Mouse (Mus musculus) adipocyte (in vitro differentiated cells): ENCODE results near the gene Uso1.
A peak's percentile ranks its signal among the peaks of the same experiment; 100 is the strongest.
"Not testable (repeated sequence)": the region's sequence is repeated elsewhere in the genome, so short reads cannot be mapped to it uniquely, and the experiment has no call there.

Experiments used
- DNase-seq: peaks from one replicate; pipeline ENCODE4 v3.0.0-alpha.2; 2016; ENCODE audit warnings: low spot score

Uso1 gene

DNA sequence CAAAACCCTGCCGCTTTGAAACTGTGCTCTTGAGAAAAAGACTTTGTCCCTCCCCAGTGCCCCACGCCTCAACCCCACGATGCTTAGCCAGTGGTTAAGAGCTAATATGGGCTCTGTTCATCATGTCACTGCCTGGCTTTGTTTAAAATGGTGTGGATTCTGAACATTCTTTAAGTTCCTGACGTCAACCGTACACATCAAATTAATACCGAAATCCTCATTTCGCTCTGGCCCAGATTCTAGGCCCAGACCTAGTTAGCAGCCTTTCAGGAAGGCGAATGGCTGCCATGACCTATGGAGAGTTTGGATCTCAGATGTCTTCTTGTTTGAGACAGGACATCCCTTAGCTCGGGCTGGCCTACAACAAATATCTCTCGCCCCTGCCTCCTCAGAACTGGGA, 10.0 kb upstream of the Uso1 start:
- peak; percentile 33 for DNase-seq

GRCm38 (mm10) chr5:92128570-92128969, 9.2 kb upstream of the Uso1 start:
- peak; percentile 96 for DNase-seq

DNA sequence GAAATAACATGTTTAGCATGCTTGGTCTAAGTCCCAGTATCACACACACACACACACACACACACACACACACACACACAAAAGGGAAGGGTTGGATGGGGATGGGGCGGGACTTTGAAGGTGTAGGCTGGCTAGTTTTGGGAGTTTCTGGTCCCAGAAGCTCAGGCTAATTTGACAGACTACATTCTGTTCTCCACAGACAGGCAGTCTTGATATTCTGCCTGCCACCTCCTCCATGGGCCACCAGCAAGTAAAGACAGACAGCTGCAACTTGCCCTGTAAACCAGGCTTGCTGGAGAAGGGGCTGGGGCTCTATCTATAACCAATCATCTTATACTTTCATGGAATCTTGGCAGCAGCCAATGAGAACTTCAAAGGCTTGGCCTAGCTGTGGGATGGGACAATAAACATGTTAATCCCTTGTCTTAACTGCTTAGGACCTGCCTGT, 8.4 kb upstream of the Uso1 start:
- DNase-seq: peak; percentile 38

DNA sequence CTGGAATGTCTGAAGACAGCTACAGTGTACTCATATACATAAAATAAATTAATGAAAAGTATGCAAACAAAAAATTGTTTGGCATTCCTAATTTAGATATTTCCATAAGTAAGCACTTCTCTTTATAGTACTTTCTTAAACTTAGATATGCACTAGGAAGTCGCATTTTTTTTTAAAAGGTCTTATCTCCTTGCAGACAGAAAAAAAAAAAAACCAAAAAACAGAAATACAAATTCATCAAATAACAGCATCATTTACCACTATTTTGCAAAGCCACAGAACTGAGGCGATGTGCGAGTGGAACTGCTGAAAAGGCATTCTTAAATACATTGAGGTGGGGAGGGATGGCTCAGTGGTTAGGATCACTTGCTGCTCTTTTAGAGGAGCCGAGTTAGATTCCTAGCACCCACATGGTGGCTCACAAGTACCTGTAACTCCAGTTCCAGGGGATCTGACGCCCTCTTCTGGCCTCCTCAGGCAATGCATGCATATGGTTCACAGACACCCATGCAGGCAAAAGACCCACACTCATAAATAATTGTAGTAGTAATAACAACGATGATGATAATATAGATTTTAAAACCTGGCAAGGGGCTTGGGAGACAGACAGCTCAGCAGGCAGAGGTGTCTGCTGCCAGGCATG, 7.6 kb upstream of the Uso1 start:
- no peak for DNase-seq

DNA sequence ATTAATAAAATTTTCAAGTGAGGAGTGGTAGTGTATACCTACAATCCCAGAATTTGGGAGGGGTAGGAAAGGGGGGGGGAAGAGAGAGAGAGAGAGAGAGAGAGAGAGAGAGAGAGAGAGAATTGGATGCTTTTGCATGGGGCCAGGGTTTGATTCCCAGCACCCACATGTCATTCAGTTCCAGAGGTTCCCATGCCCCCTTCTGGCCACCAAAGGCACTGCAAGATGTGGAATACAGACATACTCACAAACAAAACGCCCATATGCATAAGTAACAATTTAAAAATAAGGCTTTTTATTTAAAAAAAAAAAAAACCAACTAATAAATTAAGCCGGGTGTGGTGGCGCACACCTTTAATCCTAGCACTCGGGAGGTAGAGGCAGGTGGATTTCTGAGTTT, 5.6 kb upstream of the Uso1 start:
- no peak for DNase-seq

DNA sequence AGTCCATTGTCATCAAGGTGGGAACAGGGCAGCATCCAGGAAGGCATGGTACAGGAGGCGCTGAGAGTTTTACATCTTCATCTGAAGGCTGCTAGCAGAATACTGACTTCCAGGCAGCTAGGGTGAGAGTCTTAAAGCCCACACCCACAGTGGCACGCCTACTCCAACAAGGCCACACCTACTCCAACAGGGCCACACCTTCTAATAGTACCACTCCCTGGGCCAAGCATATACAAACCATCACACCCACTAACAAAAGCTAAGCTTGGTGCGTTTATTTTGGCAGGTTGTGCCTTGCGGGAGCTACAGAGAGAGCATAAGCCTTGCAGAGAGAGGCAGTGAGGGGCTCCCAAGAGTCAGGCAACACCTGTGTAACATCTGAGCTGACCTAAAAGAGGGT, 4.7 kb upstream of the Uso1 start:
- DNase-seq: not testable (repeated sequence)

DNA sequence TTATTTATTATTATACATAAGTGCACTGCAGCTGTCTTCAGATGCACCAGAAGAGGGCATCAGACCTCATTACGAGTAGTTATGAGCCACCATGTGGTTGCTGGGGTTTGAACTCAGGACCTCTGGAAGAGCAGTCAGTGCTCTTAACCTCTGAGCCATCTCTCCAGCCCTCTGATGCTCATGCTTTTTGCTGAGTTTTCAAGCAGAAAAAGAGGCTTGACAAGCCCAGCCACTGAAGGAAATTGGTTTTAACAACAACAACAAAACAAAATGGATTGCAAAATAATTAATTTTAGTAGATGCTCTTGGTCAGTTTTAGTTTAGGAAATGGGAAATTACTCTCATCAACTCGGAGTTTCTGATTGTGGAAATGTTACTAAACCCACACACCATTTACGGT, 2.8 kb upstream of the Uso1 start:
- no peak for DNase-seq

DNA sequence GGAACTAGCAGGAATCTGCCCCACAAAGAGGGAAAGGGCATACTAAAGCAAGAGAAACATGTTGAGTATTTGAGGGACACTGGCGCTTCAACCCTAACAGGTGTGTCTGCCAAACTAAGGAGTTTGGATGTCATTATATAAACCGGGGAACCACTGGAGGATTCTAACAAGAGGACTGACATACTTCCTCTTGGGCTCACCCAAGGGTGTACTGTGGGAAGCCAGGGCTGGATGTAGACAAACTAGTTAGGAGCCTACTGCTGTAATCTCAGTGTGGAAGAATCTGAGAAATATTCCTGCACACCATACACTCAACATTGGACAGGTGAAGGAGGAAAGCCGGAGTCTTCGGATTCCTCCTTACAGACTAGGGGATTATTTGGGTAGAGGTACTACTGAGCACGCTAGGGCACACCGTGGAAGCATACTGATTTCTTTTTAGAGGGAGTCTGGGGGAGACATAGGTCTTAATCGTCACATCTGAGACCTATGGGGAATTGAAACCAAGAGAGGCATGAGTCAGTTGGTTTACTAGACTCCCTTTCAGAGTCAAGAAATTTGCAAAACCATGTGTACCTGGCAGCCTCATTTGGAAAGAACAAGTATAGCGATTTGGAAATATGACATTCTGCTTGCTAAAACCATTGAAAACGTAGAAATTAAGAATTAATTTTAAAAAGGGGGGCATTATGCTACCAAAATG, 1.1 kb upstream of the Uso1 start:
- DNase-seq: no peak

- peak; percentile 63 for DNase-seq
Observed at GRCm38 (mm10) chr5:92138093-92138621, 419 bp downstream of the Uso1 start.

GRCm38 (mm10) chr5:92139191-92139590, 1.5 kb downstream of the Uso1 start:
- DNase-seq: no peak

GRCm38 (mm10) chr5:92141696-92142095, 4.0 kb downstream of the Uso1 start:
- DNase-seq: no peak

- DNase-seq: no peak
Observed at GRCm38 (mm10) chr5:92142481-92142880, 4.7 kb downstream of the Uso1 start.

- DNase-seq: no peak
Observed at GRCm38 (mm10) chr5:92143665-92144064, 5.9 kb downstream of the Uso1 start.

GRCm38 (mm10) chr5:92144954-92145708, 7.4 kb downstream of the Uso1 start:
- no peak for DNase-seq

DNA sequence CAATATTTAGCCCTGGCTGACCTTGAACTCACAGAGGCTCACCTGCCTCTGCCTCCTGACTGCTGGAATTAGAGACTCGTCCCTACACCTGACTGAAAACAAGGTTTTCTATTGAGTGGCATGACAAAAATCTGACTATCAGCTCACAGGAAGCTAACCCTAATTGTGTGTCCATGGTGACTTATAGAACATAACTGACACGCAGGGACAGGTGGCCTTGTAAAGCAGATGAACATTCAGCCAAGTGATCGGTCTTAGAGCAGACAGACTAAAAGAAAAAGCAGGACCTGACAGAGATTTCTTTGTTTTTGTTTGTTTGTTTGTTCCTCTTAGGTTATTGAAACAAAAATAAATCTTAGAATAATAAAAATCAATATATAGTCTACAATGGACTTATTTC, 10.5 kb downstream of the Uso1 start:
- DNase-seq: no peak

GRCm38 (mm10) chr5:92149330-92149982, 11.7 kb downstream of the Uso1 start:
- DNase-seq: no peak

DNA sequence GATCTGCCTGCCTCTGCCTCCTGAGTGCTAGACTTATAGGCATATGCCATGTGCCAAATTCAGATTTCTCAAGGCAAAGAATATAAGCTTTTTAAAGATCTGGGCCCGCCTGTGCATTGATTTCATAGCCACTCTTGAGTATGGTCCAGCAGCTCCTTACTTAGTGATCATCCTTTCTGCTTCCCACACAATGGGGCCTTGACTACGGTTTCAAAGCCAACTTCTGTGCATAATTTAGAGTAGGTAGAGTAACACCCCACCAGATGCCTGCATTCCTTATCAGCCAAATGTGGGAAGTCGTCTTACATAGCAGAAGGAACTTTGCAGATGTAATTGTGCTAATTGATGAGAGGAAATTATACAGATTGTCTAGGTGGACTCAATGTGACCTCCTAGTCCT, 17.1 kb downstream of the Uso1 start:
- no peak for DNase-seq

DNA sequence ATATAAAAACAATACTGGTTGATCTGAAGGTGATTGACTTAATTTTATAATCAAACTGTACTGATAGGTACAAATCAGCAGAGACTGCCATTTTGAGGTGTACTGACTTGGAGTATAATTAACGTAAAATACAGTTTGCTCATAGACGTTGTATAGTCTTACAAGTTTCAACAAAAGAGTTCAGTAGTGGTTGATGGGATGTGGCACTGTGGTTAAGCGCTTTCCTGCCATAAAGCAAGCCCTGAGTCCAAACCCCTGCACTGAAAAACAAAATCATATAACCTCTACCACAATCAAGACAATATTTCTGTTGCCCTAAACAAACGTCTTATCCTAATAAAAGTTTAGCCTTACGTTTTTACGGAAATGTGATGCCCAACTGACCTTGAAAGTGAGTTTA, 28.2 kb downstream of the Uso1 start:
- no peak for DNase-seq

DNA sequence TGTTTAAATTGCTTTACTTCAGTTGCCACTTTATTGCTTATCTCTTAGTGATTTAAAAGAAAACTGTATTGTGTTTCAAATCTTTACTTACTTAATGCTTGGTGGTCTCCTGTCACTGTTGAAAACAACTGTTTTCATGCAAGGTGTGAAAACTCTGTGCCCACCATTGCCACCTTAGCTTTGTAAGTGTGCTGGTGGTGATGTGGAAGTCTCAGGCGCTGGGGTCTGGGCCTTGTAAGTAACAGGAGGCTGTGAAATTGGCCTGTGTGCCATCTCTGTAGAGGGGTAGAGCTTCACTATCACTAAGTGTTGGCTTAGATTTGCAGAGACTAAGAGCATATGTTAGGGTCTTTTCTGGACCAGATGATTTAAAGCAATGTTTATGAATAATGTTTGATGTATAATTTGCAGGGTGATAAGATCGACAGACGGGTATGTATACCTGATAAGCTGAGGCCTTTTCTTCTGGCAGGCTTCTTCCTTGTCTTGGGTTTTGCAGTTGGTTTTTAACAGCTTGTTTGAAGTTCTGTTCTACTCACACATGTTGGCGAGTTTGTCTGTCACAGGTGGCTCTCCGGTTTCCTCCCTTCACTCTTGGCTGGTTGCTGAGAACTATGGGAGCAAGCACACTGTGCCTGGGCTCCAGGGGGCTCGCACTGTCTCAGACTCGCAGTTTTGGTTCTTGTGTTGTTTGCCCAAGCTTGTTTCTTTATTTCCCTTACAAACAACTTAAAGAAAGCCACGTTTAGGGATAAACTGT, 45.5 kb downstream of the Uso1 start:
- DNase-seq: no peak

DNA sequence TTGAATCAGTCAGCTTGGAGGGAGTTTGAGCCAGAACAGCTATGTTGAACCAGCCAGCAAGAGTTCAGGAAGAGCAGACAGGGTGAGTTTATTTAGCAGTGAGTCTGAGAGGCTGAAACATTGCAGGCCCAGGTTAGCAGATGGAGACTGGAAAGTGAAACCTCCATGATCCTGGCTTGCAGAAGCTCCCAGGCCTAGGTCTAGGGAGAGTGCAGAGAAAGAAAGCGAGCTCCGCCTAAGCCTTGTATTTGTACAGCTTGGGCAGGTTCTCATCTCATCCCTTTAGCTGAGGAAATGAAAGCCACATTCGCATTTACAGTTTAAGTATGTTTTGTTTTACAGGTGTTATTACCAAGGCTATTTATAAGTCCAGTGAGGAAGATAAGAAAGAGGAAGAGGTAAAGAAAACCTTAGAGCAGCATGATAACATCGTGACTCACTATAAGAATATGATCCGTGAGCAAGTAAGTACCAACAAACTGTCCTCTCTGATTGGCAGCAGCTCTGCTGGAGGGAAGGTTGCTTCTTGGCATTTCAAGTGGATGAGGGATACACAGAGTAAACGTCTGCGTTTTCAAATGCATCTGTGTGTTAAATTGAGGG, 51.2 kb downstream of the Uso1 start:
- no peak for DNase-seq

DNA sequence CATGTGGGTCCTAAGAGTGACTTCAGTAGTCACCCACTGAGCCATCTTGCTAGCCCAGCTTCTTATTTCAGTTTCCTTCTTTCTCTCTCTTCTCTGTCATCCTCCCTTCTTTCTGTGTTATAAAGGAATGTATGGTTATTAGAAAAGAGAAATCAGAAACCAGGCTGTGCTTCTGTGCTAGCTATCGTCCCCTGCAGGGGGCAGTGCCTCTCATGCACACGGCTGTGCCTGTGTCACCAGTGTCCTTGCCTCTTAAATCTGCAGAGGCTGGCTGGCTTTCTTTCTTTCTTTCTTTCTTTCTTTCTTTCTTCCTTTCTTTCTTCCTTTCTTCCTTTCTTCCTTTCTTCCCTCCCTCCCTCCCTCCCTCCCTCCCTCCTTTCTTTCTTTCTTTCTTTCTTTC, 58.0 kb downstream of the Uso1 start:
- DNase-seq: peak; percentile 66
